Mouse (Mus musculus) lung, embryonic 15.5 days (tissue): ENCODE measurements around the gene Ifngr1. TPM values are rescaled to one million over a fixed set of nuclear protein-coding genes. Genes with fewer than 3 reads are reported as not detected.

Source experiments
- ATAC-seq: fragments of 200-750 bp; cut with Nextera tagmentation; 2 replicates; pipeline ENCODE4 v1.8.0; 2017; ENCODE audit warnings: moderate number of reproducible peaks, borderline replicate concordance; ENCODE audit not compliant: low FRiP score, low TSS enrichment; ENCODE audit errors: extremely low read depth
- H3K27ac ChIP-seq: fragments of 300-500 bp; sonication (generic); 2 replicates; pipeline ENCODE4 v1.5.1; 2015; ENCODE audit warnings: moderate library complexity, mild to moderate bottlenecking, inconsistent platforms
- H3K27me3 ChIP-seq: fragments of 300-500 bp; sonication (generic); 2 replicates; pipeline ENCODE4 v1.6.1; 2015; ENCODE audit warnings: inconsistent platforms
- H3K36me3 ChIP-seq: fragments of 300-500 bp; sonication (generic); 2 replicates; pipeline ENCODE4 v1.6.1; 2015; ENCODE audit warnings: inconsistent platforms
- H3K4me1 ChIP-seq: fragments of 300-500 bp; sonication (generic); 2 replicates; pipeline ENCODE4 v1.6.1; 2015; ENCODE audit warnings: inconsistent platforms
- H3K4me2 ChIP-seq: fragments of 300-500 bp; sonication (generic); 2 replicates; pipeline ENCODE4 v1.6.1; 2015; ENCODE audit warnings: inconsistent platforms, mild to moderate bottlenecking, moderate library complexity
- H3K4me3 ChIP-seq: fragments of 300-500 bp; sonication (generic); 2 replicates; pipeline ENCODE4 v1.5.1; 2015; ENCODE audit warnings: mild to moderate bottlenecking, inconsistent platforms
- H3K9ac ChIP-seq: fragments of 300-500 bp; sonication (generic); 2 replicates; pipeline ENCODE4 v1.6.1; 2015; ENCODE audit warnings: inconsistent platforms
- H3K9me3 ChIP-seq: fragments of 300-500 bp; sonication (generic); 2 replicates; pipeline ENCODE4 v1.6.1; 2016; ENCODE audit warnings: inconsistent platforms
- WGBS: fragments of 180-500 bp; shearing (Covaris S2); methylation state at CpG from one replicate; pipeline ENCODE4 v1.1.7; 2015; 5-methylcytosine and 5-hydroxymethylcytosine counted together
- polyA plus RNA-seq: library from polyadenylated mRNA; unstranded; fragments of >200 nt; fragmentation: Nextera tagmentation; extraction: Ambion mirVana; gene quantifications from 2 replicates; pipeline ENCODE4 v1.2.1, GENCODE M21; 2015

Ifngr1 gene
- polyA plus RNA-seq, 1 experiment from 2014 or later = 77.3 TPM

DNA sequence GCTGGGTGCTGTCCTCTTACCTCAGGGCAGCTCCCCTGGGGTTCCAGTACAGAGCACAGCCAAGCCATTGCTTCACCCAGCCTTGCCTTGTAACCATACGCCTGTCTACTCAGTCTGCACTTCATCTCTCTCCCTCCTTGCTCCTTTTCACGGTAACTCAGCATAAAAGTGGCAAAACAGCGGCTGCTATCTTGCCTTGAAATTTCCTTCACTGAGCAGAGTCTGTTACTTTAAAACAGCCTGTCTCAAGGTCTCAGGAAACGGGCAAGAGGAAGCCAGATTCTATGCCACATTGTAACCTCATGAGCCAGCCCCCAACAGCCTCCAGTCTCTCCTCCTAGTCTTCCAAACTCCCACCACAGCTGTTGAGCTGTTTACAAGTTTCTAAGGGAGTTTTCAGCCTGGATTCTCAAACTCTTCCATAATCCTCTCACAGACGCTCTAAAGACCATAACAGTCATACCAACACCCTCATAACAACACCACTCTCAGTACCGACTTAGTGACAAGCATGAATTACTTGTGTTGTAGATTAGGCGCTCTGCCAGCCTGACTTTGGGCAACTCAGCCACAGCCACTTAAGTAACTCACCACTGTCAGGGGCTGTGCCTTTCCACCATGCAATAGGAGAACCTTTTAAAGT is 21.5 kb downstream of the Ifngr1 start:
- Histone ChIP-seq H3K36me3 (peaks cover 10% of the 10 kb centered on the region), H3K4me1 (peaks cover 15% of the 10 kb centered on the region), H3K4me2 (no peak overlapping the region), H3K9ac (no peak overlapping the region), H3K27ac (peak overlapping the region; percentile 87), H3K27me3 (no peaks in the 10 kb centered on the region), H3K9me3 (no peaks in the 10 kb centered on the region), H3K4me3 (no peak overlapping the region)
- 16% methylated on average over 7 of the region's 7 CpGs for WGBS
- ATAC-seq = peak; percentile 52; the same call in 1 of the 2 replicates

DNA sequence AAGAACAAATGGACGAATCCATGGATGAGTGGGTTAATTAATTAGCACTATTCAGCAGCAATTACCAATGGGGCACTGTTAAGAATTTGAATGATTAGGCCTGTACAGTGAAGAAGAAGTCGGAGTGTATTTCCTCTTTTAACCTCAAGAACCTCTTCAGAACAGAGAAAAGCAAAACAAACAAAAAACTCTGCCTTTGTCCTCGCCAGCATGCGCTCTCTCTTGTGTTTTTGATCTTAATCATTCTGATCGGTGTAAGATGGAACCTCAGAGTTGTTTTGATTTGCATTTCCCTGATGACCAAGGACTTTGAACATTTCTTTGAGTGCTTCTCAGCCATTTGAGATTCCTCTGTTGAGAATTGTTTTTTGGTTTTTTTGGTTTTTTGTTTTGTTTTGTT is 28.0 kb downstream of the Ifngr1 start:
- no peak overlapping the region for H3K9ac ChIP-seq
- H3K4me3 ChIP-seq = no peak overlapping the region
- no peak for ATAC-seq
- WGBS = 55% methylated on average over 5 of the region's 5 CpGs
- H3K4me2 ChIP-seq = no peak overlapping the region
- H3K36me3 ChIP-seq = no peaks in the 10 kb centered on the region
- no peaks in the 10 kb centered on the region for H3K4me1 ChIP-seq
- no peaks in the 10 kb centered on the region for H3K9me3 ChIP-seq
- no peak overlapping the region for H3K27ac ChIP-seq
- no peaks in the 10 kb centered on the region for H3K27me3 ChIP-seq

DNA sequence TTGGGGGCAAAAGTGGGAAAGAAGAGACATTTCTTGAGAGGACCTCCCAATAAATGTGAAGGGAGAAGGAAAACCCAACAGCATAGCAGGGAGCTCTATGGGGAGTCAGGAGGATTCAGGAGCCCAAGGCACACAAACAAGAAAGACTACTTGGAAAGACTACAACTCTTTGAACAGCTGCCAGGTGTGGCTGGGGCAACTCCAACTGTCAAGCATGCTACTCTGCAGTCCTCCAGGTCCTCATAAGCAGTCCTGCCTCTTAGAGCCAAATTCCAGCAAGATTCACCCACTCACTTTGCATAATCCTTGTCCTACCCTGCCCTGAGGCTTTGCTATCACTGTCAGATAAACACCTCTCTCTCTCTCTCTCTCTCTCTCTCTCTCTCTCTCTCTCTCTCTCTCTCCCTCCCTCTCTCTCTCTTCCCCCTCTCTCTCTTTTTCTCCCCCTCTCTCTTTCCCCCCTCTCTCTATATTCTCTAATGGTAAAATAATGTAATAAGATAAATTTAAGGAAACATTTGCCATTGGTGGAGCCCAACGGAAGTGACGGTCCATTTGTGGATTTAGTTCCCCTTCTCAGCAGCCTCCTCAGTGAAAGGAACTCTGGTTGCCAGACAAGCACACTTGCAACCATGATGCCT is 29.8 kb downstream of the Ifngr1 start, which contains the start of gene Il22ra2:
Il22ra2 (plus strand) TSS at position 591 of the 641 bp plus-strand sequence.
- H3K4me3 ChIP-seq = no peak within 1 kb of the TSS
- no peaks in the 10 kb centered on the region for H3K36me3 ChIP-seq
- no peaks in the 10 kb centered on the region for H3K4me1 ChIP-seq
- no peak within 1 kb of the TSS for H3K27ac ChIP-seq
- no peak for ATAC-seq
- no peaks in the 10 kb centered on the region for H3K27me3 ChIP-seq
- H3K4me2 ChIP-seq = no peak within 1 kb of the TSS
- no peaks in the 10 kb centered on the region for H3K9me3 ChIP-seq
- no peak within 1 kb of the TSS for H3K9ac ChIP-seq
- 87% methylated on average over 2 of the region's 2 CpGs for WGBS

DNA sequence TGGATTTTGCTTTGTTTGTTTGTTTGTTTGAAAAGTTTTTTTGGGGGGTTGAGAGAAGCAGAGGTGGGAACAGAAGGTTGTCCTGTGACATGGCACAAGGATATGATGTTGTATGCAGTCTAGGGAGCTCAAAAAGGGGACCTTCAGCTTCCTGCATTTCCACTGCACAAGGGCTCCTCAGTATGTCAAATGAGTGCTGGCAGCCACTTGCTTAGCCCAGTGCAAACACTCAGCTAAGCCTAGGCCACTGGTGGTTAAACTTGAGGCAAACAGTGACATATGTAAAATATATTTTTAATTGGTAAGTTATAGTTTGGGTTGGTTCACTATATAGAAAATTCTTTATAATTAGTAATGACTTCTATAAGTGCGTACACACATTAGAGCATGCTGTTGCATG is 32.9 kb downstream of the Ifngr1 start:
- no peak overlapping the region for H3K9ac ChIP-seq
- no peaks in the 10 kb centered on the region for H3K27me3 ChIP-seq

DNA sequence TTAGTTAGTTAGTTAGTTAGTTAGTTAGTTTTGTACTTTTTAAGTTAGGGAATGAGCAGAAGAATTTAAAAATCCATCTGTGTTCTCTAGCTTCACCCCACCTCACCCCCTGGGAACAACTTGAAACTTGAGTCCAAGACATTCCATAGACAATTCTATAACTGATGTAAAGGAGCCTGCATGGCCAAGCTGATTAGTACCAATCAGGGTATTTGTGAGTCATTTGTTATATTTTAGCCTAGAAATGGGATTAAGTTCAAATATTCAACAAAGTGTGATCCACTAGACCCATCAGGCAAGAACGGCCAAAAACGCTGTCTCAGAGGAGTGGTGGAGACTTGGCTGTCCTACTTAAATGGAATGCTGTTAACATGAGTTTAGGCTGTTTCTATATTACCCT is 35.6 kb downstream of the Ifngr1 start:
- no peak overlapping the region for H3K9ac ChIP-seq
- no peaks in the 10 kb centered on the region for H3K4me1 ChIP-seq
- no peak overlapping the region for H3K4me3 ChIP-seq
- no peak overlapping the region for H3K27ac ChIP-seq
- no peaks in the 10 kb centered on the region for H3K27me3 ChIP-seq
- 78% methylated on average over 2 of the region's 2 CpGs for WGBS
- no peaks in the 10 kb centered on the region for H3K9me3 ChIP-seq
- H3K4me2 ChIP-seq = no peak overlapping the region
- no peak for ATAC-seq
- no peaks in the 10 kb centered on the region for H3K36me3 ChIP-seq

More for the DNA sequence above, 32.9 kb downstream of the Ifngr1 start:
- Histone ChIP-seq H3K36me3 (no peaks in the 10 kb centered on the region), H3K9me3 (no peaks in the 10 kb centered on the region), H3K4me2 (no peak overlapping the region), H3K27ac (no peak overlapping the region), H3K4me1 (no peaks in the 10 kb centered on the region), H3K4me3 (no peak overlapping the region)
- no peak for ATAC-seq
- WGBS = 68% methylated on average over 1 of the region's 1 CpGs

DNA sequence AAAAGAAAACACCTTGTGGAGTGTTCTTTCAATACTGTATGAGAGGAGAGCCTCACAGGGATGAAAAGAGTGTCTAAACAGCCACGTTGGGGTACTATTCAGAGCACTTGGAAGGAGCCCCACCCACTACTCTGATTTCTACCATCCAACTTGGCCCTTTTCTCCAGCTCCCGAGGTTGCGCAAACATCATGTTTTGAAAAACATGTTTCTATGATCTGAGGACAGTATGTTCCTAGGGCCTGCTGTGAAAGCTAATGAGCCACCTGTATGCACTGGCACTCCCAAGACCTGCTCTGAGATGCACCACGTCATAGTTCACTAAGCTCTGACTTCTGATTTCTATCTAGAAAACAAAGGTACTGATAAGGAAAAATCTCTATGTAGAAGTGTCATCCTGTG is 36.0 kb downstream of the Ifngr1 start:
- Histone ChIP-seq H3K36me3 (no peaks in the 10 kb centered on the region), H3K4me2 (no peak overlapping the region), H3K27ac (no peak overlapping the region), H3K4me3 (no peak overlapping the region), H3K9me3 (no peaks in the 10 kb centered on the region), H3K9ac (no peak overlapping the region), H3K4me1 (no peaks in the 10 kb centered on the region), H3K27me3 (no peaks in the 10 kb centered on the region)
- WGBS = 73% methylated on average over 4 of the region's 4 CpGs
- ATAC-seq = no peak

DNA sequence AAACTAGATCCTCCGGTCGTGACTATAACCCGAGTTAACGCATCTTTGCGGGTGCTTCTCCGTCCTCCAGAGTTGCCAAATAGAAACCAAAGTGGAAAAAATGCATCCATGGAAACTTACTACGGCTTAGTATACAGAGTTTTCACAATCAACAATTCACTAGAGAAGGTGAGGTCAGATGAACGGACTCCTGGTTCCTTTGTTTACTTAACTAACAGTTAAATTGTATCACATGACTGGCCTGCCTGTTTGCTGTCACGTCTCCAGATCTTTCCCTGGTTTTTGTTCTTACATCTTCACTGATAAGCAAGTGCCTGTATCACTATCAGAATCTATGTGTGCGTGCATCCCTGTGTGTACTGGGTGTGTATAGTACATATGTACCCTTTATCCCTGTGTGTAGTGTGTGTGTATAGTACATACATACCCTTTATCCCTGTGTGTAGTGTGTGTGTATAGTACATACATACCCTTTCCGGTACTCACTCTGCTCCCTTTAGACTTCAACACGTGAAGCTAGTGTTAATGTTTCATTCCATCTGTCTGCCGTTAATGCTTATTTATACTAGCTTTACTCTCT is 40.0 kb downstream of the Ifngr1 start:
- no peaks in the 10 kb centered on the region for H3K9me3 ChIP-seq
- no peak overlapping the region for H3K4me2 ChIP-seq
- no peaks in the 10 kb centered on the region for H3K4me1 ChIP-seq
- H3K27me3 ChIP-seq = no peaks in the 10 kb centered on the region
- H3K36me3 ChIP-seq = no peaks in the 10 kb centered on the region
- 38% methylated on average over 13 of the region's 13 CpGs for WGBS
- ATAC-seq = no peak
- no peak overlapping the region for H3K27ac ChIP-seq
- no peak overlapping the region for H3K4me3 ChIP-seq
- H3K9ac ChIP-seq = no peak overlapping the region

DNA sequence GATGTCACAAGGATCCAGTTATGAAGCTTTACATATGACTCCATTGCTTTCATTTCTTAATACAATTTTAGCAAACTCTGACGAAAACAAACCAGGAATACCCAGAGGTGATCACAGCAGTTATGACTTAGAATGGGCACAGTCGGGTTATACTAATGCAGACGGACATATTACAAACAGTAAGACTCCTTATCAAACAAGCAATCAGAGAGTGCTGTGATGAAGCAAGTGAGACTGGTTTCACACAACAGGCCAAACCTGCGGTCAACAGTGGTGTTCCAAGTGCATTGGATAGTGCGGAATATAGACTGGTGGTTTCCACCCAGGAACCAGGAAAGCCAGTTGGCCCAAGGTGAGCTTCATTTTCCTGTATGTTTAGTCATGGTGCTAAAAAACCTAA is 47.1 kb downstream of the Ifngr1 start:
- Histone ChIP-seq H3K27me3 (no peaks in the 10 kb centered on the region), H3K4me3 (no peak overlapping the region), H3K27ac (no peak overlapping the region), H3K36me3 (no peaks in the 10 kb centered on the region), H3K4me2 (no peak overlapping the region), H3K4me1 (no peaks in the 10 kb centered on the region), H3K9me3 (no peaks in the 10 kb centered on the region), H3K9ac (no peak overlapping the region)
- ATAC-seq = no peak
- 81% methylated on average over 5 of the region's 5 CpGs for WGBS

DNA sequence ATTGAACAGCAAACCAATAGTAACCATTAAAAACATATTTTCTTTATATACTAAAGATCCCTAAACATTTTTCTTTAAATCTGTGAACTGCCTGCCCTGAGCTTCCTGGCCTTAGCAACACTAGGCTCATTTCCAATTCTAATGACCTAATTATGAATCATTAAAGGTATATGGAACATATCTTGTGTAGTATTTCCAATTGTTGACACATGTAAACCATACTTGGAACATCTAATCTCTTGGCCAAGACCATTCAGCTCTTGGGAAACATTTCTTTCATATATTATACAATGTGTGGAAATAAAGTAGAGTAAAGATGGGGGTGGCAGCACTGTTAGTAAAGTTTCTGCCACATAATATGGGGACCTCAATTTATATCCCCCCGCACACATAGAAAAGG is 47.9 kb downstream of the Ifngr1 start:
- H3K36me3 ChIP-seq = no peaks in the 10 kb centered on the region
- H3K4me1 ChIP-seq = no peaks in the 10 kb centered on the region
- ATAC-seq = no peak
- 91% methylated on average over 1 of the region's 1 CpGs for WGBS
- H3K9ac ChIP-seq = no peak overlapping the region
- no peak overlapping the region for H3K4me3 ChIP-seq
- H3K9me3 ChIP-seq = no peaks in the 10 kb centered on the region
- H3K4me2 ChIP-seq = no peak overlapping the region
- H3K27ac ChIP-seq = no peak overlapping the region
- no peaks in the 10 kb centered on the region for H3K27me3 ChIP-seq

DNA sequence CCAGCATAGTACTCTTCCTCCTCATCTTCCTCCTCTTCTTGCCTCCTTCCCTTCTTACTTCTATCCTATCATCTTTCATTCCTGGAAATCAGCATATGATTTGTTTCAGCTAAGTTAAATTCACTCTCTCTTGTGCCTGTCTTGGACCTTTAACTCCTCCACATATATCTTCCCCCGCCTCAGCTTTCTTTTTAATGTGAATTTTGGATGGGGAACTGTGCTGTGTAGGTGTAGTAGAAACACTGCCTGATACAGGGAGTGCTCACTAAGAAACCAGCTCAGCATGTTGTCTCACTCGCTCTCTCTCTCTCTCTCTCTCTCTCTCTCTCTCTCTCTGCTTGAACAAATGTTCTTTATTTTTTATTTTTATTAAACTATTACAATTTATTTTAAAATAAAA is 53.4 kb downstream of the Ifngr1 start:
- H3K9me3 ChIP-seq = no peaks in the 10 kb centered on the region
- H3K4me3 ChIP-seq = no peak overlapping the region
- H3K9ac ChIP-seq = no peak overlapping the region
- H3K27me3 ChIP-seq = no peaks in the 10 kb centered on the region
- no peak overlapping the region for H3K27ac ChIP-seq
- no peak overlapping the region for H3K4me2 ChIP-seq
- 77% methylated on average over 2 of the region's 2 CpGs for WGBS
- no peak for ATAC-seq
- no peaks in the 10 kb centered on the region for H3K4me1 ChIP-seq
- no peaks in the 10 kb centered on the region for H3K36me3 ChIP-seq

DNA sequence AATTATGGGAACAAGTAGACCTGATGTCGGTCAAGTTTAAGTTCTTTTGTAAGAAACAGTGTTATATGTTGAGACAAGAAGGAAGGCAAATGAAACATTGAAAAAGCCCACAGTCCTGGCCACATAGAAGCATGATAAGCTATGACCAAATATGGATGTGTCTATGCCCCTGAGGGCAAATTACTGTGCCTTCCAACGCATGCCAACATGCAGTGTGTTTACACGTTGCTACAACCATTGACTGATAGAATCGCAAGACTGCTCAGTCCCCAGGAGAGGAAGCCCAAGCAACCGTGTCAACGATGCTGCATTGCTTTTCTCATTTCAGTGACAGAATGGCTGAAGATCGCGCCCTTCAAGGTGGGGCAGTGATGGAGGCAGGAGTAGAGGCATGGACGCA is 65.7 kb downstream of the Ifngr1 start:
- Histone ChIP-seq H3K27ac (no peak overlapping the region), H3K4me3 (no peak overlapping the region), H3K9ac (no peak overlapping the region), H3K36me3 (no peaks in the 10 kb centered on the region), H3K4me1 (no peaks in the 10 kb centered on the region), H3K9me3 (no peaks in the 10 kb centered on the region), H3K27me3 (no peaks in the 10 kb centered on the region), H3K4me2 (no peak overlapping the region)
- 78% methylated on average over 9 of the region's 9 CpGs for WGBS
- no peak for ATAC-seq
